Mouse (Mus musculus) limb, embryonic 14.5 days (tissue): ENCODE results near the gene Retnlg. TPM values are rescaled to one million over a fixed set of nuclear protein-coding genes. Genes with fewer than 3 reads are reported as not detected.
"Not testable (repeated sequence)": the region's sequence is repeated elsewhere in the genome, so short reads cannot be mapped to it uniquely, and the experiment has no call there.

ENCODE experiments used
- ATAC-seq: fragments of 200-750 bp; cut with Nextera tagmentation; 2 replicates; pipeline ENCODE4 v1.8.0; 2017; ENCODE audit warnings: low read depth, moderate number of reproducible peaks, moderate TSS enrichment; ENCODE audit not compliant: low FRiP score
- DNase-seq: peaks from one replicate; pipeline ENCODE4 v3.0.0-alpha.2; 2015; ENCODE audit warnings: low spot score
- H3K27ac ChIP-seq: fragments of 300-500 bp; sonication (generic); replicated peaks from 2 replicates; pipeline ENCODE4 v1.5.1; 2014; ENCODE audit warnings: low read depth, mild to moderate bottlenecking, low read length, moderate library complexity, mixed read lengths
- H3K27me3 ChIP-seq: fragments of 300-500 bp; sonication (generic); 2 replicates; pipeline ENCODE4 v1.6.1; 2014; ENCODE audit warnings: low read length, mixed read lengths; ENCODE audit not compliant: control insufficient read depth, insufficient read depth
- H3K36me3 ChIP-seq: fragments of 300-500 bp; sonication (generic); 2 replicates; pipeline ENCODE4 v1.6.1; 2014; ENCODE audit warnings: mild to moderate bottlenecking, low read length, moderate library complexity, mixed read lengths; ENCODE audit not compliant: control insufficient read depth, insufficient read depth
- H3K4me1 ChIP-seq: fragments of 300-500 bp; sonication (generic); 2 replicates; pipeline ENCODE4 v1.6.1; 2014; ENCODE audit warnings: antibody characterized with exemption, low read length, mixed read lengths; ENCODE audit not compliant: control insufficient read depth, insufficient read depth
- H3K4me2 ChIP-seq: fragments of 300-500 bp; sonication (generic); replicated peaks from 2 replicates; pipeline ENCODE4 v1.6.1; 2014; ENCODE audit warnings: low read depth, mild to moderate bottlenecking, low read length, moderate library complexity; ENCODE audit not compliant: severe bottlenecking
- H3K4me3 ChIP-seq: fragments of 300-500 bp; sonication (generic); replicated peaks from 2 replicates; pipeline ENCODE4 v1.5.1; 2014; ENCODE audit warnings: low read length
- H3K9ac ChIP-seq: fragments of 300-500 bp; sonication (generic); 2 replicates; pipeline ENCODE4 v1.6.1; 2014; ENCODE audit warnings: mild to moderate bottlenecking, low read depth, low read length, moderate library complexity; ENCODE audit not compliant: severe bottlenecking
- H3K9me3 ChIP-seq: fragments of 300-500 bp; sonication (generic); 2 replicates; pipeline ENCODE4 v1.6.1; 2016; ENCODE audit warnings: low read length; ENCODE audit not compliant: control insufficient read depth
- POLR2A ChIP-seq: fragments of 200-500 bp; IDR thresholded peaks from 2 replicates; pipeline ENCODE4 v1.8.0; 2012; ENCODE audit warnings: inconsistent platforms, mild to moderate bottlenecking, moderate library complexity, borderline replicate concordance; ENCODE audit not compliant: insufficient read depth, insufficient read length; ENCODE audit errors: extremely low read depth
- WGBS: fragments of 180-500 bp; shearing (Covaris S2); extraction: QIAGEN DNeasy Blood & Tissue Kit; methylation state at CpG from one replicate; pipeline ENCODE4 v1.1.7; 2014; 5-methylcytosine and 5-hydroxymethylcytosine counted together
- polyA plus RNA-seq, 2 experiments: library from polyadenylated mRNA; depleted of rRNA in 1 of 2; stranded (reverse) in 1 of 2; unstranded in 1 of 2; fragments of >200 nt; fragmentation: Nextera tagmentation in 1 of 2; extraction: Ambion mirVana in 1 of 2; gene quantifications; 2 replicates each; pipeline versions ENCODE4 v1.2.1 to v1.2.3; 2012 to 2014

Retnlg gene
- polyA plus RNA-seq (2012; rRNA removed) (0.24 and 0.58 TPM in 2 replicates), polyA plus RNA-seq (2014; fragmentation: Nextera tagmentation; extraction: Ambion mirVana) (0.37 TPM in 1 of 2 replicates, not detected in the other)

- ATAC-seq: no peak
- DNase-seq: no peak
- H3K27me3 ChIP-seq: no peaks in the 10 kb centered on the region
- no peak within 1 kb of the TSS for H3K9ac ChIP-seq
- H3K27ac ChIP-seq: no peak within 1 kb of the TSS
- TF ChIP-seq POLR2A: no peak
- H3K36me3 ChIP-seq: no peaks in the 10 kb centered on the region
- H3K4me2 ChIP-seq: no peak within 1 kb of the TSS
- no peak within 1 kb of the TSS for H3K4me3 ChIP-seq
- H3K4me1 ChIP-seq: no peaks in the 10 kb centered on the region
- WGBS: 73% methylated on average over 4 of the region's 4 CpGs
- H3K9me3 ChIP-seq: no peaks in the 10 kb centered on the region
Measured at GRCm38 (mm10) chr16:48872321-48872720, at the start of gene Retnlg. TSS of gene Retnlg (plus strand) at chr16:48872621.

- Histone ChIP-seq H3K27ac (no peak overlapping the region), H3K9ac (no peak overlapping the region), H3K36me3 (no peaks in the 10 kb centered on the region), H3K9me3 (no peaks in the 10 kb centered on the region), H3K27me3 (no peaks in the 10 kb centered on the region), H3K4me3 (no peak overlapping the region), H3K4me2 (no peak overlapping the region), H3K4me1 (no peaks in the 10 kb centered on the region)
- ATAC-seq: no peak
- 87% methylated on average over 3 of the region's 3 CpGs for WGBS
- no peak for TF ChIP-seq POLR2A
- no peak for DNase-seq
Measured at GRCm38 (mm10) chr16:48826474-48826873, 45.9 kb upstream of the Retnlg start.

- Histone ChIP-seq H3K4me2 (no peak overlapping the region), H3K27me3 (no peaks in the 10 kb centered on the region), H3K36me3 (no peaks in the 10 kb centered on the region), H3K9me3 (no peaks in the 10 kb centered on the region), H3K9ac (no peak overlapping the region), H3K27ac (no peak overlapping the region), H3K4me1 (no peaks in the 10 kb centered on the region), H3K4me3 (no peak overlapping the region)
- ATAC-seq (no peak), DNase-seq (no peak)
- whole genome bisulfite sequencing: 43% methylated on average over 1 of the region's 1 CpGs
- no peak for TF ChIP-seq POLR2A
Measured at GRCm38 (mm10) chr16:48827625-48828024, 44.8 kb upstream of the Retnlg start.

- DNase-seq (no peak), ATAC-seq (no peak)
- Histone ChIP-seq H3K4me2 (no peak overlapping the region), H3K9me3 (no peaks in the 10 kb centered on the region), H3K4me3 (no peak overlapping the region), H3K4me1 (no peaks in the 10 kb centered on the region), H3K9ac (no peak overlapping the region), H3K27ac (no peak overlapping the region), H3K36me3 (no peaks in the 10 kb centered on the region), H3K27me3 (no peaks in the 10 kb centered on the region)
- 85% methylated on average over 4 of the region's 4 CpGs for WGBS
- TF ChIP-seq POLR2A: no peak
Measured at GRCm38 (mm10) chr16:48829060-48829459, 43.4 kb upstream of the Retnlg start.

GRCm38 (mm10) chr16:48832055-48832454, 40.4 kb upstream of the Retnlg start:
- WGBS: 61% methylated on average over 7 of the region's 8 CpGs
- no peak for DNase-seq
- H3K9ac ChIP-seq: no peak overlapping the region
- no peaks in the 10 kb centered on the region for H3K4me1 ChIP-seq
- H3K36me3 ChIP-seq: no peaks in the 10 kb centered on the region
- no peaks in the 10 kb centered on the region for H3K9me3 ChIP-seq
- no peak overlapping the region for H3K4me2 ChIP-seq
- H3K4me3 ChIP-seq: no peak overlapping the region
- H3K27ac ChIP-seq: no peak overlapping the region
- no peak for ATAC-seq
- no peak for TF ChIP-seq POLR2A
- no peaks in the 10 kb centered on the region for H3K27me3 ChIP-seq

GRCm38 (mm10) chr16:48833626-48834025, 38.8 kb upstream of the Retnlg start:
- not testable (repeated sequence) for DNase-seq, H3K9me3 ChIP-seq, H3K27ac ChIP-seq, H3K4me3 ChIP-seq, ATAC-seq, H3K9ac ChIP-seq, H3K36me3 ChIP-seq, H3K4me2 ChIP-seq, H3K27me3 ChIP-seq, H3K4me1 ChIP-seq
- WGBS: 58% methylated on average over 1 of the region's 1 CpGs
